Mouse (Mus musculus) erythroblast, embryonic 14.5 days (primary cell): ENCODE results near the gene Tchhl1.

Experiments
- GATA1 ChIP-seq: IDR thresholded peaks from 2 replicates; pipeline ENCODE4 v1.6.1; 2012; ENCODE audit warnings: low read length, inconsistent platforms, mixed read lengths
- TAL1 ChIP-seq: IDR thresholded peaks from 3 replicates; pipeline ENCODE4 v1.6.1; 2012; ENCODE audit warnings: low read length, inconsistent platforms, mixed read lengths

GRCm38 (mm10) chr3:93443501-93444101 is 25.0 kb upstream of the Tchhl1 start:
- TF ChIP-seq TAL1: no peak
- no peak for TF ChIP-seq GATA1
